Mouse (Mus musculus) embryonic facial prominence, embryonic 12.5 days (tissue): ENCODE measurements at regions not wholly inside any gene's neighbourhood (a gene's known extent, or its start where the extent isn't known, plus 50 kb on each side); places are given as distances from the start of the nearest gene placed in this dataset.

Source experiments
- ATAC-seq: fragments of 200-750 bp; cut with Nextera tagmentation; 2 replicates; pipeline ENCODE4 v1.8.0; 2017; ENCODE audit not compliant: insufficient number of reproducible peaks, insufficient read depth, low FRiP score, low TSS enrichment
- H3K27ac ChIP-seq: fragments of 300-500 bp; sonication (generic); 2 replicates; pipeline ENCODE4 v1.5.1; 2016; ENCODE audit warnings: mild to moderate bottlenecking
- H3K27me3 ChIP-seq: fragments of 300-500 bp; sonication (generic); 2 replicates; pipeline ENCODE4 v1.6.1; 2016; ENCODE audit warnings: mild to moderate bottlenecking, moderate library complexity
- H3K36me3 ChIP-seq: fragments of 300-500 bp; sonication (generic); 2 replicates; pipeline ENCODE4 v1.6.1; 2016; ENCODE audit warnings: mild to moderate bottlenecking
- H3K4me1 ChIP-seq: fragments of 300-500 bp; sonication (generic); 2 replicates; pipeline ENCODE4 v1.6.1; 2016
- H3K4me2 ChIP-seq: fragments of 300-500 bp; sonication (generic); replicated peaks from 2 replicates; pipeline ENCODE4 v1.6.1; 2016; ENCODE audit warnings: mild to moderate bottlenecking, moderate library complexity
- H3K4me3 ChIP-seq: fragments of 300-500 bp; sonication (generic); 2 replicates; pipeline ENCODE4 v1.5.1; 2016; ENCODE audit warnings: mild to moderate bottlenecking
- H3K9ac ChIP-seq: fragments of 300-500 bp; sonication (generic); 2 replicates; pipeline ENCODE4 v1.6.1; 2016; ENCODE audit warnings: mild to moderate bottlenecking, moderate library complexity
- H3K9me3 ChIP-seq: fragments of 300-500 bp; sonication (generic); 2 replicates; pipeline ENCODE4 v1.6.1; 2016; ENCODE audit warnings: mild to moderate bottlenecking, moderate library complexity
- WGBS: fragments of 180-500 bp; shearing (Covaris S2); methylation state at CpG from one replicate; pipeline ENCODE4 v1.1.7; 2016; 5-methylcytosine and 5-hydroxymethylcytosine counted together

DNA sequence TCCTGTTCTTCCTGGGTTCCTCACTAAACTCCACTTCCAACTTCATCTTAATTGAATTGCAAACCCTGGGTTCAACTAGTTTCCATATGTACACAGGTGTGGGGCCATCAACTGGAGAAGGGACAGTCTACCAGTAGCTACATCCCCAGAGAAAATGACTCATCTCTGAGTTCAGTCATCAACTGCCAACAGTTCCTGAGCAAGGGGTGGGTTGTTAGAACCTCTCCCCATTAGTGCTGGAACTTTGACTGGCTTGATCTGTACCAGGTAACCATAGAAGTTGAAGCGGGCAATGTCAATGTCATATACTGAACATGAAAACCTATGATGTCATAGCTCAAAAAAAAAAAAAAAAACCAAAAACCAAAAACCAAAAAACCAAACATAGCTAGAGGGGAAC is 69.8 kb downstream of the Gm21750 start:
- Histone ChIP-seq H3K27me3 (no peaks in the 10 kb centered on the region), H3K27ac (no peak overlapping the region), H3K4me3 (no peak overlapping the region), H3K4me1 (no peaks in the 10 kb centered on the region), H3K9me3 (no peaks in the 10 kb centered on the region), H3K4me2 (no peak overlapping the region), H3K36me3 (no peaks in the 10 kb centered on the region), H3K9ac (no peak overlapping the region)
- no peak for ATAC-seq
- WGBS, result 97% methylated on average over 1 of the region's 1 CpGs

DNA sequence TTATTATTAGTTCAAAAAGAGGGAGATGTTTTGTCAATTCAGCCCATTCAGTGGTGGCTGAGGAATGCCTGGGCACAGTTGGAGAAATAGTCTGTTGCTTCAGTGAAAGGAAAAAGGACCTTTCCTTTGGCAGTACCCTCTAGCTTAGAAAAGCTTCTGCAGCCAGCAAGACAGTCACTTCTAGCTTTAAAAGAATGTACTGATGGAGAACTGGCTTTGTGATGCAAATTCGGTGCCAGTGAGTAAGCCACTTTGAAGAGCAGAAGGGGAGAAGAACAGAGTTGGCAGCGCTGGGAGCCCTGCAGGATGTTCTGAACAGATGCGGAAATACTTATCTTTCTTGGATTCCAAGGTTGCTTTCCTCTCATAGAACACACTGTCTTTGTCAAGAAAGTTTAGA is 71.1 kb downstream of the Gm21750 start:
- whole genome bisulfite sequencing, result 51% methylated on average over 3 of the region's 3 CpGs

GRCm38 (mm10) chr14:73750790-73751189 is 89.8 kb downstream of the Gm21750 start:
- no peaks in the 10 kb centered on the region for H3K36me3 ChIP-seq
- H3K9me3 ChIP-seq, result no peaks in the 10 kb centered on the region
- no peak overlapping the region for H3K27ac ChIP-seq
- WGBS, result 88% methylated on average over 6 of the region's 6 CpGs
- no peaks in the 10 kb centered on the region for H3K27me3 ChIP-seq
- H3K4me2 ChIP-seq, result no peak overlapping the region
- H3K9ac ChIP-seq, result no peak overlapping the region
- no peaks in the 10 kb centered on the region for H3K4me1 ChIP-seq
- no peak for ATAC-seq
- H3K4me3 ChIP-seq, result no peak overlapping the region

More for the DNA sequence above, 71.1 kb downstream of the Gm21750 start:
- Histone ChIP-seq H3K36me3 (no peaks in the 10 kb centered on the region), H3K4me2 (no peak overlapping the region), H3K4me1 (no peaks in the 10 kb centered on the region), H3K27me3 (no peaks in the 10 kb centered on the region), H3K27ac (no peak overlapping the region), H3K9me3 (no peaks in the 10 kb centered on the region), H3K9ac (no peak overlapping the region), H3K4me3 (no peak overlapping the region)
- no peak for ATAC-seq

DNA sequence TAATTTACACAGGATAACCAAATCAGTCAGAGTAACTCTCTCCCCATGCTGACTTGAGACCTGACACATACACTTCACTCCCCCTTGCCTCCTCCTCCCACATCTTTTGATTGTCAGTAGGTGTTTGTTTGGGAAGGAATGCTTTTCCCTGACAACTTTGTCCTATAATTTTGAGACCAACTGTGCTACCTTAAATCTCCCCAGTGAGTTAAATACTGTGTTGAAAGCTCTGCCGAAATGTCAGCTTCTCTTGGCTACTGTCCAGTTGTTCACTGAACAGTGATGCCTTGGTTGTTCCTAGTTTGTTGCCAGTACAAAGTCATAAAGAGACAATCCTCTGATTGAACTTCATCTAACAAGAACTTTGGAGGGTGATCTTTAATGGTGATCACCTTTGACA is 99.0 kb downstream of the Gm21750 start:
- H3K27ac ChIP-seq, result no peak overlapping the region
- ATAC-seq, result no peak

DNA sequence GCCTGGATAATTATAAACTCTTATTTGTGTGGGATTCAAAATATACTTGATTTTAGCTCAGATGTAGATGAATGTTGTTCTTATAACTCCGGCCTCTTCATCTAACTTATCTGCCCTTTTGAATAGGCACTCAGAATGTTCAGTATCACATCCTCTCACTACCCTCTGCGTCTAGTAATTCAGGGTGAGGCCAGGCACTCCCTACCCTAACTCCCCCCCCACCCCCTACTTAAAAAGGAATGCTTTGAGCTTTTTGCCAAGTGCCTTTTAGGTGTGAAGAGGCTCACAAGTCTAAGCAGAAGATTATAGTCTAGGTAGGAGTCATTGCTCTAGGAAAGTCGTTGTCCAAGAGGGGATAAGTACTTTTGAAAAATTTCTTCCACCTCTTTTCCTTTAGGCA is 111.9 kb downstream of the Gm21750 start:
- Histone ChIP-seq H3K27me3 (no peaks in the 10 kb centered on the region), H3K27ac (no peak overlapping the region), H3K9ac (no peak overlapping the region), H3K9me3 (no peaks in the 10 kb centered on the region), H3K4me2 (no peak overlapping the region), H3K4me3 (no peak overlapping the region), H3K4me1 (no peaks in the 10 kb centered on the region), H3K36me3 (no peaks in the 10 kb centered on the region)
- no peak for ATAC-seq
- 73% methylated on average over 3 of the region's 3 CpGs for WGBS

More for the DNA sequence above, 99.0 kb downstream of the Gm21750 start:
- Histone ChIP-seq H3K4me3 (no peak overlapping the region), H3K9me3 (no peaks in the 10 kb centered on the region), H3K9ac (no peak overlapping the region), H3K36me3 (no peaks in the 10 kb centered on the region), H3K4me1 (no peaks in the 10 kb centered on the region), H3K4me2 (no peak overlapping the region), H3K27me3 (no peaks in the 10 kb centered on the region)
- WGBS, result 66% methylated on average over 1 of the region's 1 CpGs

DNA sequence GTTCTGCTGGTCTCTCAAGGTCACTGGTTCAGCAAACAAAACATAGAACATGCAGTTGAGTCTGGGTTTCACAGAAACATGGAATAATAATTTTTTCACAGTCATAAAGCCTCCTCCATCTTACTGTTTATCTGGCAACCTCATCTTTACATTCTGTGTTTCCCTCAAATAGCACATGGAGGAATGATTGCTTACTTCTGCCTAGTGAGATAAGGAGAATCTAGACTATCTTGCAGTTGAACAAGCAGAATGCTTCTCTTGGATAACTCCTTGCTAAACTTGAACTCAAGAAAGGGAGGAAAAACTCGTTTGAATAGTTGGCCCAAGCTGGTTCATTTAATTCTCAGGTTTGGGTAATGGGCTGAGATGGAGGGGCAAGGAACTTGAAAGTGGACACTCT is 112.8 kb downstream of the Gm21750 start:
- ATAC-seq, result no peak
- WGBS, result 36% methylated on average over 1 of the region's 1 CpGs

DNA sequence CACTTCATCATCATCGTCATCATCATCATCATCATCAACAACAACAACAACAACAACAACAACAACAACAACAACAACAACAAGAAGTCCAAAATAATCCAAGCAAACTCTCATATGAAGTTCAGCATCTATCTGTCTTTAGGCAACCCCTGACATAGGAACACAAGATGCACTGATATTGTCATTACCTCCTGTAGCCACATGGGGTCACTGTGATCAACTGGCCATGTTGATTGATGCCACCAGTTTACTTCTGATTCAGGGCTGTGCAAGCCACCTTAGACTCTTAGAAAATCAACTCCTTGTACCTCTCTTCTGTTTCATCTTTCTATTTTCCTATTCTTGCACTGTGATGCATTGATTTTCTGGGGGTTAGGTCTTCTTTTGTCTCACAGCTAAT is 115.0 kb downstream of the Gm21750 start:
- Histone ChIP-seq H3K4me2 (no peak overlapping the region), H3K36me3 (no peaks in the 10 kb centered on the region), H3K27ac (no peak overlapping the region), H3K9me3 (no peaks in the 10 kb centered on the region), H3K4me1 (no peaks in the 10 kb centered on the region), H3K4me3 (no peak overlapping the region), H3K27me3 (no peaks in the 10 kb centered on the region), H3K9ac (no peak overlapping the region)
- WGBS, result 6% methylated on average over 1 of the region's 1 CpGs
- no peak for ATAC-seq

More for the DNA sequence above, 112.8 kb downstream of the Gm21750 start:
- Histone ChIP-seq H3K9me3 (no peaks in the 10 kb centered on the region), H3K4me2 (no peak overlapping the region), H3K4me1 (no peaks in the 10 kb centered on the region), H3K9ac (no peak overlapping the region), H3K27me3 (no peaks in the 10 kb centered on the region), H3K36me3 (no peaks in the 10 kb centered on the region), H3K4me3 (no peak overlapping the region), H3K27ac (no peak overlapping the region)

- no peaks in the 10 kb centered on the region for H3K4me1 ChIP-seq
- ATAC-seq, result no peak
Observed at GRCm38 (mm10) chr14:73807169-73807568, 146.1 kb downstream of the Gm21750 start.

DNA sequence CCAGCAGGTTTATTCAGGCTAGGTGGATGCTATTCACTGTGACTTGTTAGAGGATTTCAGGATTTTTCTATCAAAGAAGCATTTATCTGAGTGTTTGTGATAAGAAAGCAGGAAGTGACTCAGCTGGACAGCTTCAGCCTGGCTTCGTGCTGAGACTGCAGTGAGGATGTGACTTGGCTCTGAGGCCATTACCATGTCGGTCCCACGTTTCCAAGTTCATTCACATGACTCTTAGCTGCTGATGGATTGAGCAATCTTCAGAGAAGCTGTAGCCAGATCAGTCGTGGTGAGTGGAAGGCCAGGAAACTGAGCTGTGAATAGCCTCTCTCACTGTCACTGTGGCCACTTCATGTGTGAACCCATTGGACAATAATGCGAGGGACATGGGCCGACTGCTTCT is 177.9 kb downstream of the Gm21750 start:
- 77% methylated on average over 6 of the region's 6 CpGs for WGBS
- Histone ChIP-seq H3K9me3 (no peaks in the 10 kb centered on the region), H3K27ac (no peak overlapping the region), H3K27me3 (no peaks in the 10 kb centered on the region), H3K4me1 (no peaks in the 10 kb centered on the region), H3K9ac (no peak overlapping the region), H3K4me2 (no peak overlapping the region), H3K4me3 (no peak overlapping the region), H3K36me3 (no peaks in the 10 kb centered on the region)
- ATAC-seq, result no peak

More at GRCm38 (mm10) chr14:73807169-73807568, 146.1 kb downstream of the Gm21750 start:
- no peak overlapping the region for H3K27ac ChIP-seq
- H3K9me3 ChIP-seq, result no peaks in the 10 kb centered on the region
- no peak overlapping the region for H3K4me2 ChIP-seq
- no peak overlapping the region for H3K9ac ChIP-seq
- H3K4me3 ChIP-seq, result no peak overlapping the region
- no peaks in the 10 kb centered on the region for H3K36me3 ChIP-seq
- H3K27me3 ChIP-seq, result no peaks in the 10 kb centered on the region

DNA sequence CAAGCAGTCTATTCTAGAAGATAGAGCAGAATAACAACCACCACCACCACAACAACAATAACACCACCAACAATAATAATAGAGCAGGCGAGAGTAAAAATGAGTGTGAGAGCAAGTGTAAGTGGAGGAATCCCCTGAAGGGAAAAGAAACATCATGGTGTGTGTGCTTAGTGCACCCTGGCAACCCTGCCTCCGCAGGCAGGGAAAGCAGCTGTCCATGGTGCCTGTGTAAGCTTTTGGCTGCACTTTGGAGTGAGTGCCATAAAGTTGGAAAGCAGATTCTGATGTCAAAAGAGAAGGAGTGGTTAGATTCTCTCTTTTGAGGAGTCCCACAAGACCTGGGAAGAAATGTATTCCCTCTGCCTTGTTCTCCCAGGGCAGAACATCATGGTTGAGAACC is 200.8 kb downstream of the Gm21750 start:
- no peak for ATAC-seq
- no peak overlapping the region for H3K4me2 ChIP-seq
- H3K9ac ChIP-seq, result no peak overlapping the region
- no peaks in the 10 kb centered on the region for H3K27me3 ChIP-seq
- no peaks in the 10 kb centered on the region for H3K36me3 ChIP-seq
- WGBS, result 32% methylated on average over 2 of the region's 2 CpGs
- H3K4me3 ChIP-seq, result no peak overlapping the region
- no peaks in the 10 kb centered on the region for H3K4me1 ChIP-seq
- no peaks in the 10 kb centered on the region for H3K9me3 ChIP-seq
- no peak overlapping the region for H3K27ac ChIP-seq

GRCm38 (mm10) chr14:73874337-73874736 is 213.3 kb downstream of the Gm21750 start:
- ATAC-seq, result no peak
- Histone ChIP-seq H3K4me3 (no peak overlapping the region), H3K9me3 (no peaks in the 10 kb centered on the region), H3K27me3 (no peaks in the 10 kb centered on the region), H3K4me1 (no peaks in the 10 kb centered on the region), H3K36me3 (no peaks in the 10 kb centered on the region), H3K4me2 (no peak overlapping the region), H3K27ac (no peak overlapping the region), H3K9ac (no peak overlapping the region)

DNA sequence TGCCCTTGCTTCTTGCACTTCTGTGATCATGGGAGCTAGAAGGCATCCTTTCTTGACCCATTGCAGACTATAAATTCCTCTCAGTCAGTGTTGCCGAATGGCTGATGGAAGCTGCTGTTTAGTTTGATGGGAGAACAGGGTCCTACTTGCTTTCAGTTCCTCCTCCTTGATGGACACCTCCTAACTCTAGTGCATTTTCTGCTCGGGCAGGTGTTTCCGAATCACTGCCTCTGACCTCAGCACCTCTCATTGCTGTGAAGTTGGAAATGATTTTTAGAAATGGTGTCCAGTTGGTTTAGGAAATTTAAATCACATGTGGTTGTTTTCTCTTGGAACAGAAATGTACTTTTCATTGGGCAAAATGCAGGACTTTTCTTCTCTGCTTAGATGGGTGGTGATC is 214.9 kb downstream of the Gm21750 start:
- Histone ChIP-seq H3K36me3 (no peaks in the 10 kb centered on the region), H3K4me2 (no peak overlapping the region), H3K27ac (no peak overlapping the region), H3K4me1 (no peaks in the 10 kb centered on the region), H3K9ac (no peak overlapping the region), H3K27me3 (no peaks in the 10 kb centered on the region), H3K9me3 (no peaks in the 10 kb centered on the region), H3K4me3 (no peak overlapping the region)
- 68% methylated on average over 3 of the region's 3 CpGs for WGBS
- ATAC-seq, result no peak

DNA sequence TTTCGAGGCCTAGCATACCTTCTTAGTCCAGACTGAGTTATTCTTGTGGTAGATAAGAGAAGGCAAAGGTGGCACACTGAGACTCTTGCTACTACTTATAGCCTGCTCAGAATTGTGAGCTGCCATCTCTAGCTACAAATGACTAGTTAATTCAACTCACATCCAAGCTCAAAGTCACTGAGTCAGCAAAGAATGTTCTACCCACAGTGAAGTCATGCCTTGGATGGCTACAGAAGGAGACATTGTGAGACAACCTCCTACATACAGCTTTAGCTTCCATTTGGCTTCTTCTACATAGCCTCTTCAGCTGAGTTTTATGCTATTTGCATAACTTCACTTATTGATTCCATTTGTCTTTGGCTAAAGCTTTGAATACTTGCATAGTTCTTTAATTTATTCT is 217.2 kb downstream of the Gm21750 start:
- 76% methylated on average over 1 of the region's 1 CpGs for WGBS

More for the DNA sequence above, 217.2 kb downstream of the Gm21750 start:
- ATAC-seq, result no peak
- H3K4me2 ChIP-seq, result no peak overlapping the region
- no peak overlapping the region for H3K4me3 ChIP-seq
- H3K27ac ChIP-seq, result no peak overlapping the region
- H3K36me3 ChIP-seq, result no peaks in the 10 kb centered on the region
- H3K4me1 ChIP-seq, result no peaks in the 10 kb centered on the region
- H3K9me3 ChIP-seq, result no peaks in the 10 kb centered on the region
- H3K9ac ChIP-seq, result no peak overlapping the region
- H3K27me3 ChIP-seq, result no peaks in the 10 kb centered on the region
